Mouse (Mus musculus) erythroblast, embryonic 14.5 days (primary cell): ENCODE data around the gene Shisal2a.

ENCODE experiments used
- GATA1 ChIP-seq: IDR thresholded peaks from 2 replicates; pipeline ENCODE4 v1.6.1; 2012; ENCODE audit warnings: low read length, inconsistent platforms, mixed read lengths
- TAL1 ChIP-seq: IDR thresholded peaks from 3 replicates; pipeline ENCODE4 v1.6.1; 2012; ENCODE audit warnings: low read length, inconsistent platforms, mixed read lengths

GRCm38 (mm10) chr4:108386087-108386486, 2.9 kb upstream of the Shisal2a start:
- TF ChIP-seq TAL1 = no peak
- no peak for TF ChIP-seq GATA1
